Mouse (Mus musculus) embryonic facial prominence, embryonic 15.5 days (tissue): ENCODE measurements around the gene Coq9. TPM values are rescaled to one million over a fixed set of nuclear protein-coding genes. Genes with fewer than 3 reads are reported as not detected.
A peak's percentile ranks its signal among the peaks of the same experiment; 100 is the strongest.

Experiments
- ATAC-seq: fragments of 200-750 bp; cut with Nextera tagmentation; 2 replicates; pipeline ENCODE4 v1.8.0; 2017; ENCODE audit warnings: low read depth, moderate TSS enrichment; ENCODE audit not compliant: insufficient number of reproducible peaks, low FRiP score, low TSS enrichment
- H3K27ac ChIP-seq: fragments of 300-500 bp; sonication (generic); replicated peaks from 2 replicates; pipeline ENCODE4 v1.5.1; 2015; ENCODE audit warnings: mild to moderate bottlenecking, inconsistent platforms
- H3K27me3 ChIP-seq: fragments of 300-500 bp; sonication (generic); 2 replicates; pipeline ENCODE4 v1.6.1; 2015; ENCODE audit warnings: inconsistent platforms
- H3K36me3 ChIP-seq: fragments of 300-500 bp; sonication (generic); 2 replicates; pipeline ENCODE4 v1.6.1; 2015; ENCODE audit warnings: mild to moderate bottlenecking, inconsistent platforms
- H3K4me1 ChIP-seq: fragments of 300-500 bp; sonication (generic); 2 replicates; pipeline ENCODE4 v1.6.1; 2015; ENCODE audit warnings: inconsistent platforms
- H3K4me2 ChIP-seq: fragments of 300-500 bp; sonication (generic); replicated peaks from 2 replicates; pipeline ENCODE4 v1.6.1; 2015; ENCODE audit warnings: mild to moderate bottlenecking, inconsistent platforms
- H3K4me3 ChIP-seq: fragments of 300-500 bp; sonication (generic); replicated peaks from 2 replicates; pipeline ENCODE4 v1.5.1; 2015; ENCODE audit warnings: mild to moderate bottlenecking, inconsistent platforms
- H3K9ac ChIP-seq: fragments of 300-500 bp; sonication (generic); 2 replicates; pipeline ENCODE4 v1.6.1; 2015; ENCODE audit warnings: inconsistent platforms
- H3K9me3 ChIP-seq: fragments of 300-500 bp; sonication (generic); replicated peaks from 2 replicates; pipeline ENCODE4 v1.6.1; 2016; ENCODE audit warnings: inconsistent platforms
- WGBS: fragments of 180-500 bp; shearing (Covaris S2); methylation state at CpG from one replicate; pipeline ENCODE4 v1.1.7; 2015; 5-methylcytosine and 5-hydroxymethylcytosine counted together
- polyA plus RNA-seq: library from polyadenylated mRNA; unstranded; fragments of >200 nt; fragmentation: Nextera tagmentation; extraction: Ambion mirVana; gene quantifications from 2 replicates; pipeline ENCODE4 v1.2.1, GENCODE M21; 2015

Gene Coq9
- polyA plus RNA-seq, 1 experiment from 2014 or later = 80.7 TPM

- 10% methylated on average over 11 of the region's 11 CpGs for WGBS
- no peak overlapping the region for H3K9ac ChIP-seq
- H3K4me3 ChIP-seq = 0 out of 2 replicates have a peak overlapping the region, but pooled peaks have one; percentile 13
- H3K27ac ChIP-seq = no peak overlapping the region
- 0 out of 2 replicates have a peak, but pooled peaks have one; percentile 8 for ATAC-seq
- H3K9me3 ChIP-seq = no peaks in the 10 kb centered on the region
- no peaks in the 10 kb centered on the region for H3K27me3 ChIP-seq
- peaks cover 23% of the 10 kb centered on the region for H3K4me1 ChIP-seq
- peaks cover 25% of the 10 kb centered on the region for H3K36me3 ChIP-seq
- peak overlapping the region; percentile 36 for H3K4me2 ChIP-seq
These were observed 61.1 kb downstream of the Coq9 start for GRCm38 (mm10) chr8:94899262-94899661.

DNA sequence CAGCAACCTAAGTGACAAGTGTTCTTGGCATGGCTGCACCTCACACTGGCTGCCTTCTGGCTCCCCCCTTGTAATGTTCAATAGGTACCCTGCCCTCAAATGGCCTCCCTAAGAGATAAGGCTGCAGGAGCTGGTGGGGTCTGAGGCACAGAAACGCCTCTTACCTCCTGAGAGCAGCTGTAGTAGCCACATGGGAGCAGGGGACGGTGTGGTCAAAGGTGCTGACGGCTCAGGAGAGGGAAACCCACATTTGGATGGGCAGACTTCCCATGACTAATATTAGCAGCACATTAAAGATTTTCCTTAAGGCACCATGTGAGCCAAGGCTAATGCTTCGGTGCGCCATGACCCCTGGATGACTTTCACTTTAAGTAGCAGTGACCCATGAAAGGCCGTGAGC lies 62.5 kb downstream of the Coq9 start:
- no peak overlapping the region for H3K4me2 ChIP-seq
- no peaks in the 10 kb centered on the region for H3K9me3 ChIP-seq
- 18% methylated on average over 6 of the region's 6 CpGs for WGBS
- no peak overlapping the region for H3K9ac ChIP-seq
- no peaks in the 10 kb centered on the region for H3K27me3 ChIP-seq
- H3K4me1 ChIP-seq = peaks cover 29% of the 10 kb centered on the region
- H3K4me3 ChIP-seq = no peak overlapping the region
- no peak overlapping the region for H3K27ac ChIP-seq
- ATAC-seq = no peak
- H3K36me3 ChIP-seq = peaks cover 38% of the 10 kb centered on the region

GRCm38 (mm10) chr8:94901031-94901430 lies 62.9 kb downstream of the Coq9 start:
- WGBS = 14% methylated on average over 5 of the region's 5 CpGs
- H3K4me2 ChIP-seq = no peak overlapping the region
- peaks cover 33% of the 10 kb centered on the region for H3K4me1 ChIP-seq
- no peak overlapping the region for H3K9ac ChIP-seq
- no peak for ATAC-seq
- no peaks in the 10 kb centered on the region for H3K27me3 ChIP-seq
- 0 out of 2 replicates have a peak overlapping the region, but pooled peaks have one; percentile 7 for H3K27ac ChIP-seq
- peaks cover 42% of the 10 kb centered on the region for H3K36me3 ChIP-seq
- no peak overlapping the region for H3K4me3 ChIP-seq
- no peaks in the 10 kb centered on the region for H3K9me3 ChIP-seq

GRCm38 (mm10) chr8:94903709-94904108 lies 65.6 kb downstream of the Coq9 start:
- Histone ChIP-seq H3K4me1 (peaks cover 36% of the 10 kb centered on the region), H3K9me3 (no peaks in the 10 kb centered on the region), H3K4me3 (no peak overlapping the region), H3K36me3 (peaks cover 68% of the 10 kb centered on the region), H3K27me3 (no peaks in the 10 kb centered on the region), H3K4me2 (no peak overlapping the region), H3K27ac (no peak overlapping the region), H3K9ac (no peak overlapping the region)
- no peak for ATAC-seq
- 60% methylated on average over 12 of the region's 12 CpGs for WGBS

Other genes with a start within 250 kb of the Coq9 start
- 36.8 and 36.9 TPM in 2 replicates for gene Rspry1, start 236.4 kb upstream of the Coq9 start, polyA plus RNA-seq
- 58.9 and 62.4 TPM in 2 replicates for gene Fam192a, start 236.3 kb upstream of the Coq9 start, polyA plus RNA-seq
- 118 and 120 TPM in 2 replicates for gene Arl2bp, start 171.7 kb upstream of the Coq9 start, polyA plus RNA-seq
- 10.9 and 14.2 TPM in 2 replicates for gene Pllp, start 142.0 kb upstream of the Coq9 start, polyA plus RNA-seq
- gene Ccl22, start 92.7 kb upstream of the Coq9 start, polyA plus RNA-seq = not detected in 2 replicates
- gene Cx3cl1, start 66.3 kb upstream of the Coq9 start, polyA plus RNA-seq = 13.2 and 13.7 TPM in 2 replicates
- not detected in 2 replicates for gene Ccl17, start 27.9 kb upstream of the Coq9 start, polyA plus RNA-seq
- 81.7 and 92.5 TPM in 2 replicates for gene Ciapin1, start within 50 bp of the Coq9 start, polyA plus RNA-seq
- 132 and 135 TPM in 2 replicates for gene Polr2c, start 19.1 kb downstream of the Coq9 start, polyA plus RNA-seq
- 31.0 and 31.1 TPM in 2 replicates for gene Dok4, start 38.0 kb downstream of the Coq9 start, polyA plus RNA-seq
- gene Ccdc102a, start 79.8 kb downstream of the Coq9 start, polyA plus RNA-seq = 42.3 and 44.6 TPM in 2 replicates
- 0.07 and 0.08 TPM in 2 replicates for gene Adgrg5, start 85.4 kb downstream of the Coq9 start, polyA plus RNA-seq
- 29.9 and 31.9 TPM in 2 replicates for gene Adgrg1, start 136.4 kb downstream of the Coq9 start, polyA plus RNA-seq
- gene Adgrg3, start 179.4 kb downstream of the Coq9 start, polyA plus RNA-seq = 3.2 and 3.8 TPM in 2 replicates
- 1.7 and 2.4 TPM in 2 replicates for gene Drc7, start 216.8 kb downstream of the Coq9 start, polyA plus RNA-seq
- gene Katnb1, start 242.9 kb downstream of the Coq9 start, polyA plus RNA-seq = 24.9 and 28.7 TPM in 2 replicates